Mouse (Mus musculus) heart, postnatal 0 days (tissue): ENCODE data around the gene Myoz2. TPM values are rescaled to one million over a fixed set of nuclear protein-coding genes. Genes with fewer than 3 reads are reported as not detected.

Experiments used
- ATAC-seq: fragments of 200-750 bp; cut with Nextera tagmentation; 2 replicates; pipeline ENCODE4 v1.8.0; 2017; ENCODE audit warnings: low read depth, moderate number of reproducible peaks, moderate library complexity; ENCODE audit not compliant: insufficient read depth
- DNase-seq: peaks from one replicate; pipeline ENCODE4 v3.0.0-alpha.2; 2016; ENCODE audit warnings: low spot score
- H3K27ac ChIP-seq: fragments of 300-500 bp; sonication (generic); 2 replicates; pipeline ENCODE4 v1.5.1; 2014; ENCODE audit warnings: low read depth, mild to moderate bottlenecking
- H3K27me3 ChIP-seq: fragments of 300-500 bp; sonication (generic); 2 replicates; pipeline ENCODE4 v1.6.1; 2014; ENCODE audit warnings: low read length, mixed read lengths; ENCODE audit not compliant: control insufficient read depth, insufficient read depth
- H3K36me3 ChIP-seq: fragments of 300-500 bp; sonication (generic); replicated peaks from 2 replicates; pipeline ENCODE4 v1.6.1; 2014; ENCODE audit warnings: low read length, mixed read lengths; ENCODE audit not compliant: control insufficient read depth, insufficient read depth
- H3K4me1 ChIP-seq: fragments of 300-500 bp; sonication (generic); 2 replicates; pipeline ENCODE4 v1.6.1; 2014; ENCODE audit warnings: antibody characterized with exemption; ENCODE audit not compliant: control insufficient read depth, insufficient read depth
- H3K4me2 ChIP-seq: fragments of 300-500 bp; sonication (generic); 2 replicates; pipeline ENCODE4 v1.6.1; 2014; ENCODE audit warnings: low read depth, mild to moderate bottlenecking, low read length, moderate library complexity
- H3K4me3 ChIP-seq: fragments of 300-500 bp; sonication (generic); 2 replicates; pipeline ENCODE4 v1.5.1; 2014; ENCODE audit warnings: low read depth, low read length
- H3K9ac ChIP-seq: fragments of 300-500 bp; sonication (generic); replicated peaks from 2 replicates; pipeline ENCODE4 v1.6.1; 2014; ENCODE audit warnings: low read depth, low read length, mixed read lengths
- H3K9me3 ChIP-seq: fragments of 300-500 bp; sonication (generic); replicated peaks from 2 replicates; pipeline ENCODE4 v1.6.1; 2016; ENCODE audit warnings: low read length; ENCODE audit not compliant: control insufficient read depth
- CTCF ChIP-seq: IDR thresholded peaks from 2 replicates; pipeline ENCODE4 v1.5.1; 2016; ENCODE audit warnings: antibody characterized with exemption, control low read depth, low read depth
- EP300 ChIP-seq: IDR thresholded peaks from 2 replicates; pipeline ENCODE4 v1.6.1; 2016; ENCODE audit warnings: antibody characterized with exemption, low read depth
- WGBS: fragments of 180-500 bp; shearing (Covaris S2); extraction: QIAGEN DNeasy Blood & Tissue Kit; methylation state at CpG from one replicate; pipeline ENCODE4 v1.1.7; 2014; 5-methylcytosine and 5-hydroxymethylcytosine counted together
- microRNA-seq: library from miRNA; unstranded; fragments of <30 nt; microRNA quantifications from one replicate; pipeline ENCODE4, GENCODE M21; 2016
- polyA plus RNA-seq: library from polyadenylated mRNA; unstranded; fragments of >200 nt; fragmentation: Nextera tagmentation; extraction: Ambion mirVana; gene quantifications from 2 replicates; pipeline ENCODE4 v1.2.1, GENCODE M21; 2015
- total RNA-seq: library from RNA; depleted of rRNA; stranded (reverse); fragments of >200 nt; gene quantifications from 2 replicates; pipeline ENCODE4 v1.2.3, GENCODE M21; 2014; ENCODE audit warnings: low replicate concordance; rRNA removed

Myoz2 gene
- total and polyA plus RNA-seq, 2 experiments from 2014 or later = 521 to 591 TPM

- Histone ChIP-seq H3K9me3 (no peaks in the 10 kb centered on the region), H3K9ac (no peak overlapping the region), H3K36me3 (no peaks in the 10 kb centered on the region), H3K4me3 (no peak overlapping the region), H3K4me1 (peaks cover 6% of the 10 kb centered on the region; the same call in 1 of the 2 replicates), H3K27ac (no peak overlapping the region), H3K4me2 (no peak overlapping the region), H3K27me3 (no peaks in the 10 kb centered on the region)
- DNase-seq = no peak
- no peak for TF ChIP-seq EP300
- TF ChIP-seq CTCF = no peak
- WGBS = 82% methylated on average over 3 of the region's 3 CpGs
- ATAC-seq = no peak
Measured at GRCm38 (mm10) chr3:122974833-122975232, 60.0 kb downstream of the Myoz2 start.

- 88% methylated on average over 3 of the region's 3 CpGs for WGBS
- no peak for DNase-seq
- Histone ChIP-seq H3K4me2 (no peak overlapping the region), H3K36me3 (peaks cover 12% of the 10 kb centered on the region), H3K4me1 (peaks cover 6% of the 10 kb centered on the region; the same call in 1 of the 2 replicates), H3K4me3 (no peak overlapping the region), H3K9ac (no peak overlapping the region), H3K9me3 (no peaks in the 10 kb centered on the region), H3K27me3 (no peaks in the 10 kb centered on the region), H3K27ac (no peak overlapping the region)
- ATAC-seq = no peak
- TF ChIP-seq EP300 (no peak), CTCF (no peak)
Measured at GRCm38 (mm10) chr3:122972126-122972822, 62.5 kb downstream of the Myoz2 start.

- ATAC-seq (no peak), DNase-seq (no peak)
- Histone ChIP-seq H3K9ac (no peak overlapping the region), H3K27me3 (no peaks in the 10 kb centered on the region), H3K36me3 (peaks cover 15% of the 10 kb centered on the region), H3K4me1 (no peaks in the 10 kb centered on the region), H3K27ac (no peak overlapping the region), H3K4me3 (no peak overlapping the region), H3K9me3 (no peaks in the 10 kb centered on the region), H3K4me2 (no peak overlapping the region)
- WGBS = 90% methylated on average over 9 of the region's 9 CpGs
- TF ChIP-seq EP300 (no peak), CTCF (no peak)
Measured at GRCm38 (mm10) chr3:122968391-122968790, 66.4 kb downstream of the Myoz2 start.

- Histone ChIP-seq H3K27me3 (no peaks in the 10 kb centered on the region), H3K9me3 (no peaks in the 10 kb centered on the region), H3K4me1 (no peaks in the 10 kb centered on the region), H3K4me3 (no peak overlapping the region), H3K4me2 (no peak overlapping the region), H3K36me3 (peaks cover 20% of the 10 kb centered on the region), H3K27ac (no peak overlapping the region), H3K9ac (no peak overlapping the region)
- WGBS = 75% methylated on average over 5 of the region's 5 CpGs
- ATAC-seq (no peak), DNase-seq (no peak)
- no peak for TF ChIP-seq CTCF
- TF ChIP-seq EP300 = no peak
Measured at GRCm38 (mm10) chr3:122964301-122964700, 70.5 kb downstream of the Myoz2 start.

Small RNA genes lying within 50 kb of the gene (microRNA-seq; reads per million reads assigned to microRNA genes)
- not detected for gene Gm22066

Other genes starting within 250 kb of the Myoz2 start
- not detected in 2 replicates for gene Fabp2, start 139.9 kb downstream of the Myoz2 start, total RNA-seq
- gene Fabp2, start 139.9 kb downstream of the Myoz2 start, polyA plus RNA-seq = not detected in 2 replicates
- not detected in 2 replicates for gene Gm10959, start 115.7 kb downstream of the Myoz2 start, total RNA-seq
- gene Gm10959, start 115.7 kb downstream of the Myoz2 start, polyA plus RNA-seq = not detected in 2 replicates
- gene 1810037I17Rik, start 110.8 kb downstream of the Myoz2 start, total RNA-seq = 38.5 and 61.3 TPM in 2 replicates
- 112 and 123 TPM in 2 replicates for gene 1810037I17Rik, start 110.8 kb downstream of the Myoz2 start, polyA plus RNA-seq
- gene Usp53, start 50.5 kb downstream of the Myoz2 start, total RNA-seq = 7.3 and 10.0 TPM in 2 replicates
- gene Usp53, start 50.5 kb downstream of the Myoz2 start, polyA plus RNA-seq = 5.9 and 7.4 TPM in 2 replicates
- gene Synpo2, start 201.1 kb upstream of the Myoz2 start, total RNA-seq = 8.2 and 17.9 TPM in 2 replicates
- 13.0 and 14.7 TPM in 2 replicates for gene Synpo2, start 201.1 kb upstream of the Myoz2 start, polyA plus RNA-seq
- gene Sec24d, start 232.4 kb upstream of the Myoz2 start, total RNA-seq = 72.0 and 78.6 TPM in 2 replicates
- gene Sec24d, start 232.4 kb upstream of the Myoz2 start, polyA plus RNA-seq = 45.4 and 48.8 TPM in 2 replicates